Mouse (Mus musculus) kidney, postnatal 0 days (tissue): ENCODE data around the gene Dusp19. TPM values are rescaled to one million over a fixed set of nuclear protein-coding genes. Genes with fewer than 3 reads are reported as not detected.

ENCODE experiments used
- ATAC-seq: fragments of 200-750 bp; cut with Nextera tagmentation; replicated peaks from 2 replicates; pipeline ENCODE4 v1.8.0; 2017; ENCODE audit warnings: low read depth, moderate number of reproducible peaks, moderate TSS enrichment, moderate library complexity; ENCODE audit not compliant: low FRiP score
- DNase-seq: peaks from one replicate; pipeline ENCODE4 v3.0.0-alpha.2; 2016; ENCODE audit warnings: low spot score
- H3K27ac ChIP-seq: fragments of 300-500 bp; sonication (generic); 2 replicates; pipeline ENCODE4 v1.5.1; 2014; ENCODE audit warnings: mild to moderate bottlenecking
- H3K27me3 ChIP-seq: fragments of 300-500 bp; sonication (generic); 2 replicates; pipeline ENCODE4 v1.6.1; 2014; ENCODE audit warnings: low read length, mixed read lengths; ENCODE audit not compliant: insufficient read depth
- H3K36me3 ChIP-seq: fragments of 300-500 bp; sonication (generic); 2 replicates; pipeline ENCODE4 v1.6.1; 2014; ENCODE audit warnings: low read length, mixed read lengths; ENCODE audit not compliant: insufficient read depth
- H3K4me1 ChIP-seq: fragments of 300-500 bp; sonication (generic); replicated peaks from 2 replicates; pipeline ENCODE4 v1.6.1; 2014; ENCODE audit warnings: antibody characterized with exemption, low read length, mixed read lengths; ENCODE audit not compliant: insufficient read depth
- H3K4me2 ChIP-seq: fragments of 300-500 bp; sonication (generic); 2 replicates; pipeline ENCODE4 v1.6.1; 2014; ENCODE audit warnings: mild to moderate bottlenecking, low read length, moderate library complexity, mixed read lengths
- H3K4me3 ChIP-seq: fragments of 300-500 bp; sonication (generic); replicated peaks from 2 replicates; pipeline ENCODE4 v1.5.1; 2014; ENCODE audit warnings: low read depth, low read length
- H3K9ac ChIP-seq: fragments of 300-500 bp; sonication (generic); 2 replicates; pipeline ENCODE4 v1.6.1; 2014; ENCODE audit warnings: low read depth, low read length
- H3K9me3 ChIP-seq: fragments of 300-500 bp; sonication (generic); replicated peaks from 2 replicates; pipeline ENCODE4 v1.6.1; 2016; ENCODE audit warnings: low read length, inconsistent platforms, mixed read lengths
- CTCF ChIP-seq: IDR thresholded peaks from 2 replicates; pipeline ENCODE4 v1.5.1; 2016; ENCODE audit warnings: antibody characterized with exemption, low read depth, mild to moderate bottlenecking, moderate library complexity
- WGBS: fragments of 180-500 bp; shearing (Covaris S2); extraction: QIAGEN DNeasy Blood & Tissue Kit; methylation state at CpG from one replicate; pipeline ENCODE4 v1.1.7; 2014; 5-methylcytosine and 5-hydroxymethylcytosine counted together
- polyA plus RNA-seq: library from polyadenylated mRNA; unstranded; fragments of >200 nt; fragmentation: Nextera tagmentation; extraction: Ambion mirVana; gene quantifications from 2 replicates; pipeline ENCODE4 v1.2.1, GENCODE M21; 2015

The Dusp19 gene
- 13.5 and 14.3 TPM in 2 replicates for polyA plus RNA-seq

DNA sequence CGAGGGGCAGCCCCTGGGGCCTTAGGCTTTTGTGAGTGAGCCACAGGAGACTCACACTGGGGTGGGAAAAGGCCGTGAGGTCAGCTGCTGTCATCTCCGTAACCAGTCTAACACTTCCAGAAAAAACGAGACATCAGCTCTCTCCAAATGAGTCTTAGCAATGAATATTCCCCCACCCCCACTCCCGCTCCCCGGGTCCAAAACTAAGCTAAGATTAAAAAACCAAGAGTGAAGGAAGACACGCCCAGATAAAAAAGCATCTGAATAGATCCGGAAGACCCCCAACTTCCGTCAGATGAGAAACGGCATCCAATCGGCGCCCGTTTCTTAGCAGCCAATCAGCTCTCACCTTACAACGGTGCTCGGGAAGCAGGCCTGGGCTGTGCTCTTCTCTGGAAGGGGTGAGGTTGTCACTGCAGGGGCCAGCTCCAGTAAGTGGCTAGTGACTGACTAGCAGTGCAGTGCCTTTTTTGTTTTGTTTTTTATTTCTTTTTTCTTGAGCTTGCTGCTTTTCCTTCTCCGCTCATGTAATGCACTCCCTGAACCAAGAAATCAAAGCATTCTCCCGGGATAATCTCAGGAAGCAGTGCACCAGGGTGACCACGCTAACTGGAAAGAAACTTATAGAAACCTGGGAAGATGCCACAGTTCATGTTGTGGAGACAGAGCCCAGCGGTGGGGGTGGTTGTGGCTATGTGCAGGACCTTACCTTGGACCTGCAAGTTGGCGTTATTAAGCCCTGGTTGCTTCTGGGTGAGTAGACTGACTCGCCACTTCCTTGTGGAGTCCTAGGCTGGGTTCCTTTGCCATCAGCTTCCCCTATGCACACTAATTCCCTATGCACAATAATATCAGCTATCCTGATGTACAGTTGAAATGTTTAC lies at the start of gene Dusp19, which contains the start of gene Nup35:
Gene Dusp19 (plus strand): TSS at position 192 of the 884 bp plus-strand sequence.
Gene Nup35 (plus strand): TSS at position 383 of the 884 bp plus-strand sequence.
- TF ChIP-seq CTCF: no peak
- Histone ChIP-seq H3K9ac (peak within 1 kb of the TSS; percentile 71), H3K27ac (peak within 1 kb of the TSS; percentile 70; the same call in 1 of the 2 replicates), H3K4me2 (peak within 1 kb of the TSS; percentile 70), H3K27me3 (no peaks in the 10 kb centered on the region), H3K9me3 (no peaks in the 10 kb centered on the region), H3K4me3 (peak within 1 kb of the TSS; percentile 56), H3K36me3 (no peaks in the 10 kb centered on the region), H3K4me1 (no peaks in the 10 kb centered on the region)
- ATAC-seq (peak; percentile 100), DNase-seq (peak; percentile 96)
- WGBS: 2% methylated on average over 21 of the region's 21 CpGs

DNA sequence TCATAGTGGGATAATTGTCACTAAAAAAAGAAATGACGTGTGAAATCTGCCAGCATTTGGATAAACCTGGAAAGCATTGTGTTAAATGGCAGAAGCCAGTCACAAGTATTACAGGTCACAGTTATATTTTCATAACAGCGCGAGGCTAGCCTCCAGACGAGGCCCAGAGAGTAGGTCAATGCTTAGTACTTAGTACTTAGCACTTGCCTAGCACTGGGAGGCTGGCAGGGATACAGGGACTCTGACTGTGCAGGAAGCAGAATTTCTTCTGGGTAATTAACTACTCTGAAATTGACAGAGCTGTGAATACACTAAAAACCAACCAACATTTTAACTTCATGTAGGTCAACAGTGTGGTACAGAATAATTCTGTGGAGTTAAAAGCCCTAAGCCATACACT lies 49.4 kb upstream of the Dusp19 start:
- no peak for DNase-seq
- H3K9ac ChIP-seq: no peak overlapping the region
- no peak for TF ChIP-seq CTCF
- no peak overlapping the region for H3K4me2 ChIP-seq
- H3K36me3 ChIP-seq: no peaks in the 10 kb centered on the region
- H3K9me3 ChIP-seq: no peaks in the 10 kb centered on the region
- no peaks in the 10 kb centered on the region for H3K27me3 ChIP-seq
- no peak overlapping the region for H3K4me3 ChIP-seq
- 84% methylated on average over 4 of the region's 4 CpGs for WGBS
- ATAC-seq: no peak
- no peaks in the 10 kb centered on the region for H3K4me1 ChIP-seq
- H3K27ac ChIP-seq: no peak overlapping the region

DNA sequence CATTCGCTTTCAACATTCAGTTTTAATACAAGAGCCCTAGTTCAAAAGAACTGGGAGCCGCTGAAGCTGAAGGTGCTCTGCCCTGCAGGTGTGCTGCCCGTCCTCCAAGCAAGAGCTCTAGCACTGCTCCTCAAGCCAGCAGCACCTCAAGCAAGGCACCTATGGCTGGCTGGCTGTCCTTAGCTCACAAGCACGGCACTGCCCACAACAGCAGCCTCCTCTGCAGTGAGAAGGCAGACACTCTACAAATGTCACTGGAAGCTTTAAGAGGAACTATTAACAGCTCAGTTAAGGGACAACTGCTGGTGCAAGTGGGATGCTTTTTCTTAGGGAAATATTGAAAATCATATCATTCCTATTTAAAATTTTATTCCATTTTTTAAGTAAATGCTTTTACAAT lies 46.2 kb upstream of the Dusp19 start:
- no peak for ATAC-seq
- WGBS: 65% methylated on average over 4 of the region's 4 CpGs
- Histone ChIP-seq H3K36me3 (no peaks in the 10 kb centered on the region), H3K9ac (no peak overlapping the region), H3K27ac (no peak overlapping the region), H3K4me3 (no peak overlapping the region), H3K27me3 (no peaks in the 10 kb centered on the region), H3K4me1 (no peaks in the 10 kb centered on the region), H3K4me2 (no peak overlapping the region), H3K9me3 (no peaks in the 10 kb centered on the region)
- TF ChIP-seq CTCF: no peak
- no peak for DNase-seq

DNA sequence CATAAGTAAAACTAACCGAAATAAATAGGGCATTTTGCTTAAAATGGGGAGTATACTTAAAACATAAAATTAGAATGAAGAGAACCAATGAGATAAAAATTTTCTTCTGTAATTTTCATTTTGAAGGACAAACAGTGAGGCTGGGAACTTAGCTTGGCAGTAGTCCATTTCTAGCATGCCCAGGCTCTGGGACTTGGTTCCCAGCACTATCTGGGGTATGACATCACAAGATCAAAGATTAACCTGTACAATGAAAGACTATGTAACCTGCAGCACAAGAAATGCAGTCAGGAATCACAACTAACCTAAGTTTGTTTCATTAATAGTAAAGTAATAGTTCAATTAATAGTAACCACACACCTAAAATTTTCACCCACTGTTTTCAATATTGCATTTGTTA lies 39.6 kb upstream of the Dusp19 start:
- Histone ChIP-seq H3K4me2 (no peak overlapping the region), H3K36me3 (no peaks in the 10 kb centered on the region), H3K27ac (no peak overlapping the region), H3K9ac (no peak overlapping the region), H3K27me3 (no peaks in the 10 kb centered on the region), H3K9me3 (no peaks in the 10 kb centered on the region), H3K4me3 (no peak overlapping the region), H3K4me1 (peaks cover 11% of the 10 kb centered on the region)
- no peak for TF ChIP-seq CTCF
- DNase-seq (no peak), ATAC-seq (no peak)
- 95% methylated on average over 1 of the region's 1 CpGs for WGBS

DNA sequence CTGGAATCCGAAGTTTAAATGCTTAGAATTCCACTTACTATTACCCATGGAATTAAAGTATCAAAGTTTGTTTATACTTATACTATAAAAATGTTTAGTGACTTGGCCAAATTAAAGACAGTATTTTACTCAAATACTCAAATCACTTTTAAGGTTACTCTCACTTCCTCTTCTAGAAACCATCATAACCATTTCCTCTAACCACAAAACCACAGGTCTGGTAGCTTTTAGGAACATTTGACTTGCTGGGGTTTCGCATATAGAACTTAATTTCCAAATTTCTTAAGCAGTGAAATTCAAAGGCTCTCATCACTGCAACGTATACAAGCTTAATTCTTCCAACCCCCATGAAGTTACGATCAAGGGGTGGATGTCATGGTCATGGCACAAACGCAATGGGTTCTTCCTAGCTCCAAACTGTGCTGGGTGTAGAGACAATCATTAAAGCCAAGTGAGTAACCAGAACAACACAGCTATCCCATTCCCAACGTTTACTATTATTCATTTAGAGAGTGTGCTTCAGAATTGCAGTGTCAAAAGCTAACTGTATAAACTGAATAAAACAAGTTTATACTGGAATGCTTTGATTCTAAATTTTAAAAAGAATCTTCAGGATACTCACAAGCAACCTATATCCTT lies 37.5 kb upstream of the Dusp19 start:
- H3K27me3 ChIP-seq: no peaks in the 10 kb centered on the region
- H3K4me2 ChIP-seq: peak overlapping the region; percentile 62
- DNase-seq (peak; percentile 39), ATAC-seq (no peak)
- H3K9ac ChIP-seq: no peak overlapping the region
- peak overlapping the region; percentile 22 for H3K4me3 ChIP-seq
- WGBS: 26% methylated on average over 6 of the region's 6 CpGs
- H3K9me3 ChIP-seq: no peaks in the 10 kb centered on the region
- no peak overlapping the region for H3K27ac ChIP-seq
- no peaks in the 10 kb centered on the region for H3K36me3 ChIP-seq
- peaks cover 11% of the 10 kb centered on the region for H3K4me1 ChIP-seq
- no peak for TF ChIP-seq CTCF

DNA sequence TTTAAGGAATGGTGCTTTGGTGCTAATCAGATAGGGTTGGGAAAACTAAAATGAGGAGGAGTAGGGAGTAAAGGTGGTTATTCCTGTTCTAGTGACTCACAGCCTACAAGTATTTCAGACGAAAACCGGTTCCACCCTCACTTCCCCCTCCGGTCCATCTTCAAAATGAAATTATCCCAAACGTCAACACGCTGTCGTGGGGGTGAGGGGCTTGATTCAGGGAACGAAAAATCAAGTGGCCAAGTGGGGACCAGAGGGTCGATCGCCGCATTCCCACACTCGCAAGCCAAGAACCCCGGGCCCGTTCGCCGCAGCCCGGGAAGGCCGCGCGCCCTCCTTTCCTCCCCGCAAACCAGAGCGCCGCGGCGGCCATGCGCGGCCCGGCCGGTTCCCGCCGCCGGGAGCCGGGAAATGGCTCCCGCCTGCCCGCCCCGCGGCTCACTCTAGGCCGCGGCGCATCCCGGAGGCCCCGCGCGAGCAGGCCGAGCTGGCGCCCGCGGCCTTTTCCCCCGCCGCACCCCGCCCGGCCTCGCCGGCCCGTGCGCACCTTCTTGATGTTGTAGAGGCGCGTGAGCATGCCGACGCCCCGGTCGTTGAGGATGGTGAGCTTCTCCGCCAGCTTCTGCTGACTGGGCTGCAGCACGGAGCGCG lies 36.4 kb upstream of the Dusp19 start:
- peak overlapping the region; percentile 99 for H3K9ac ChIP-seq
- DNase-seq: peak; percentile 62
- no peaks in the 10 kb centered on the region for H3K27me3 ChIP-seq
- peak; percentile 71 for ATAC-seq
- peaks cover 11% of the 10 kb centered on the region for H3K4me1 ChIP-seq
- H3K4me3 ChIP-seq: peak overlapping the region; percentile 97
- TF ChIP-seq CTCF: no peak
- WGBS: under 1% methylated on average over 58 of the region's 65 CpGs
- H3K9me3 ChIP-seq: no peaks in the 10 kb centered on the region
- H3K27ac ChIP-seq: peak overlapping the region; percentile 99
- peak overlapping the region; percentile 62 for H3K4me2 ChIP-seq
- no peaks in the 10 kb centered on the region for H3K36me3 ChIP-seq
